Mouse (Mus musculus) heart, postnatal 0 days (tissue): ENCODE data around the gene 1700029J07Rik. TPM values are rescaled to one million over a fixed set of nuclear protein-coding genes. Genes with fewer than 3 reads are reported as not detected.
A peak's percentile ranks its signal among the peaks of the same experiment; 100 is the strongest.

Experiments used
- ATAC-seq: fragments of 200-750 bp; cut with Nextera tagmentation; 2 replicates; pipeline ENCODE4 v1.8.0; 2017; ENCODE audit warnings: low read depth, moderate number of reproducible peaks, moderate library complexity; ENCODE audit not compliant: insufficient read depth
- DNase-seq: peaks from one replicate; pipeline ENCODE4 v3.0.0-alpha.2; 2016; ENCODE audit warnings: low spot score
- H3K27ac ChIP-seq: fragments of 300-500 bp; sonication (generic); 2 replicates; pipeline ENCODE4 v1.5.1; 2014; ENCODE audit warnings: low read depth, mild to moderate bottlenecking
- H3K27me3 ChIP-seq: fragments of 300-500 bp; sonication (generic); 2 replicates; pipeline ENCODE4 v1.6.1; 2014; ENCODE audit warnings: low read length, mixed read lengths; ENCODE audit not compliant: control insufficient read depth, insufficient read depth
- H3K36me3 ChIP-seq: fragments of 300-500 bp; sonication (generic); replicated peaks from 2 replicates; pipeline ENCODE4 v1.6.1; 2014; ENCODE audit warnings: low read length, mixed read lengths; ENCODE audit not compliant: control insufficient read depth, insufficient read depth
- H3K4me1 ChIP-seq: fragments of 300-500 bp; sonication (generic); 2 replicates; pipeline ENCODE4 v1.6.1; 2014; ENCODE audit warnings: antibody characterized with exemption; ENCODE audit not compliant: control insufficient read depth, insufficient read depth
- H3K4me2 ChIP-seq: fragments of 300-500 bp; sonication (generic); 2 replicates; pipeline ENCODE4 v1.6.1; 2014; ENCODE audit warnings: low read depth, mild to moderate bottlenecking, low read length, moderate library complexity
- H3K4me3 ChIP-seq: fragments of 300-500 bp; sonication (generic); 2 replicates; pipeline ENCODE4 v1.5.1; 2014; ENCODE audit warnings: low read depth, low read length
- H3K9ac ChIP-seq: fragments of 300-500 bp; sonication (generic); replicated peaks from 2 replicates; pipeline ENCODE4 v1.6.1; 2014; ENCODE audit warnings: low read depth, low read length, mixed read lengths
- H3K9me3 ChIP-seq: fragments of 300-500 bp; sonication (generic); replicated peaks from 2 replicates; pipeline ENCODE4 v1.6.1; 2016; ENCODE audit warnings: low read length; ENCODE audit not compliant: control insufficient read depth
- CTCF ChIP-seq: IDR thresholded peaks from 2 replicates; pipeline ENCODE4 v1.5.1; 2016; ENCODE audit warnings: antibody characterized with exemption, control low read depth, low read depth
- EP300 ChIP-seq: IDR thresholded peaks from 2 replicates; pipeline ENCODE4 v1.6.1; 2016; ENCODE audit warnings: antibody characterized with exemption, low read depth
- WGBS: fragments of 180-500 bp; shearing (Covaris S2); extraction: QIAGEN DNeasy Blood & Tissue Kit; methylation state at CpG from one replicate; pipeline ENCODE4 v1.1.7; 2014; 5-methylcytosine and 5-hydroxymethylcytosine counted together
- polyA plus RNA-seq: library from polyadenylated mRNA; unstranded; fragments of >200 nt; fragmentation: Nextera tagmentation; extraction: Ambion mirVana; gene quantifications from 2 replicates; pipeline ENCODE4 v1.2.1, GENCODE M21; 2015
- total RNA-seq: library from RNA; depleted of rRNA; stranded (reverse); fragments of >200 nt; gene quantifications from 2 replicates; pipeline ENCODE4 v1.2.3, GENCODE M21; 2014; ENCODE audit warnings: low replicate concordance; rRNA removed

1700029J07Rik gene
- total RNA-seq (not detected in 2 replicates), polyA plus RNA-seq (1.3 and 1.6 TPM in 2 replicates)

GRCm38 (mm10) chr8:45975126-45975836 is at the start of gene 1700029J07Rik, which contains the start of gene Ufsp2:
Gene 1700029J07Rik, minus strand, starts transcription at chr8:45975252.
Gene Ufsp2, plus strand, starts transcription at chr8:45975528.
- DNase-seq, result peak; percentile 97
- Histone ChIP-seq H3K4me3 (peak within 1 kb of the TSS; percentile 75), H3K27ac (peak within 1 kb of the TSS; percentile 72), H3K9me3 (peaks cover 5% of the 10 kb centered on the region; the same call in 1 of the 2 replicates), H3K27me3 (no peaks in the 10 kb centered on the region), H3K9ac (peak within 1 kb of the TSS; percentile 68), H3K36me3 (peaks cover 7% of the 10 kb centered on the region), H3K4me2 (peak within 1 kb of the TSS; percentile 76), H3K4me1 (peaks cover 13% of the 10 kb centered on the region; the same call in 1 of the 2 replicates)
- peak; percentile 96 for ATAC-seq
- no peak for TF ChIP-seq CTCF
- TF ChIP-seq EP300, result no peak
- under 1% methylated on average over 57 of the region's 57 CpGs for WGBS

GRCm38 (mm10) chr8:46024392-46024791 is 49.3 kb upstream of the 1700029J07Rik start:
- ATAC-seq, result peak; percentile 55; the same call in 1 of the 2 replicates
- Histone ChIP-seq H3K27me3 (no peaks in the 10 kb centered on the region), H3K9ac (no peak overlapping the region), H3K9me3 (no peaks in the 10 kb centered on the region), H3K36me3 (0 out of 2 replicates have a peak, but pooled peaks cover 3% of the 10 kb centered on the region), H3K4me3 (no peak overlapping the region), H3K4me2 (no peak overlapping the region), H3K4me1 (no peaks in the 10 kb centered on the region; the same call in 1 of the 2 replicates), H3K27ac (no peak overlapping the region)
- WGBS, result 51% methylated on average over 4 of the region's 4 CpGs
- no peak for DNase-seq
- TF ChIP-seq CTCF (no peak), EP300 (no peak)

GRCm38 (mm10) chr8:46022758-46023157 is 47.7 kb upstream of the 1700029J07Rik start:
- DNase-seq (no peak), ATAC-seq (no peak)
- no peaks in the 10 kb centered on the region; the same call in 1 of the 2 replicates for H3K4me1 ChIP-seq
- H3K27ac ChIP-seq, result no peak overlapping the region
- no peak overlapping the region for H3K4me2 ChIP-seq
- TF ChIP-seq CTCF (no peak), EP300 (no peak)
- H3K4me3 ChIP-seq, result no peak overlapping the region
- H3K9ac ChIP-seq, result no peak overlapping the region
- H3K9me3 ChIP-seq, result no peaks in the 10 kb centered on the region
- no peaks in the 10 kb centered on the region for H3K36me3 ChIP-seq
- 78% methylated on average over 9 of the region's 9 CpGs for WGBS
- no peaks in the 10 kb centered on the region for H3K27me3 ChIP-seq

GRCm38 (mm10) chr8:46022203-46022602 is 47.2 kb upstream of the 1700029J07Rik start:
- Histone ChIP-seq H3K9me3 (no peaks in the 10 kb centered on the region), H3K9ac (no peak overlapping the region), H3K4me3 (no peak overlapping the region), H3K27me3 (no peaks in the 10 kb centered on the region), H3K4me1 (no peaks in the 10 kb centered on the region; the same call in 1 of the 2 replicates), H3K27ac (no peak overlapping the region), H3K4me2 (no peak overlapping the region), H3K36me3 (no peaks in the 10 kb centered on the region)
- TF ChIP-seq CTCF (no peak), EP300 (no peak)
- no peak for DNase-seq
- 72% methylated on average over 9 of the region's 9 CpGs for WGBS
- ATAC-seq, result no peak

- H3K4me3 ChIP-seq, result peak overlapping the region; percentile 34
- no peaks in the 10 kb centered on the region for H3K36me3 ChIP-seq
- TF ChIP-seq EP300, result 0 out of 2 replicates have a peak, but pooled peaks have one; percentile 34
- peak; percentile 59 for TF ChIP-seq CTCF
- peak overlapping the region; percentile 65 for H3K4me2 ChIP-seq
- ATAC-seq (peak; percentile 86), DNase-seq (peak; percentile 67)
- H3K27me3 ChIP-seq, result no peaks in the 10 kb centered on the region
- no peaks in the 10 kb centered on the region for H3K9me3 ChIP-seq
- H3K4me1 ChIP-seq, result peaks cover 13% of the 10 kb centered on the region
- H3K27ac ChIP-seq, result peak overlapping the region; percentile 77
- H3K9ac ChIP-seq, result peak overlapping the region; percentile 47
- WGBS, result 9% methylated on average over 17 of the region's 17 CpGs
Measured at GRCm38 (mm10) chr8:46010746-46011680, 36.0 kb upstream of the 1700029J07Rik start.
